Mouse (Mus musculus) lung, postnatal 36 days (tissue): Measurements from ENCODE around the gene Gm21773.
"Not testable (repeated sequence)": the region's sequence is repeated elsewhere in the genome, so short reads cannot be mapped to it uniquely, and the experiment has no call there.

Source experiments
- DNase-seq: peaks from one replicate; pipeline ENCODE4 v3.0.0; 2022; ENCODE audit warnings: mixed read lengths

The Gm21773 gene

GRCm38 (mm10) chrY:25309260-25309659 lies at the start of gene Gm21773:
Gene Gm21773 (minus strand): TSS chrY:25309360.
- DNase-seq: not testable (repeated sequence)
